Mouse (Mus musculus) lung, postnatal 0 days (tissue): ENCODE measurements around the gene Sptlc2. TPM values are rescaled to one million over a fixed set of nuclear protein-coding genes. Genes with fewer than 3 reads are reported as not detected.

Experiments
- ATAC-seq: fragments of 200-750 bp; cut with Nextera tagmentation; 2 replicates; pipeline ENCODE4 v1.8.0; 2017; ENCODE audit warnings: moderate library complexity
- DNase-seq: peaks from one replicate; pipeline ENCODE4 v3.0.0-alpha.2; 2016; ENCODE audit warnings: low spot score
- H3K27ac ChIP-seq: fragments of 300-500 bp; sonication (generic); 2 replicates; pipeline ENCODE4 v1.5.1; 2014; ENCODE audit warnings: antibody characterized with exemption, mild to moderate bottlenecking, low read length, mixed read lengths
- H3K27me3 ChIP-seq: fragments of 300-500 bp; sonication (generic); replicated peaks from 2 replicates; pipeline ENCODE4 v1.6.1; 2014; ENCODE audit warnings: low read length, mixed read lengths; ENCODE audit not compliant: insufficient read depth
- H3K36me3 ChIP-seq: fragments of 300-500 bp; sonication (generic); 2 replicates; pipeline ENCODE4 v1.6.1; 2014; ENCODE audit warnings: low read length, mixed read lengths; ENCODE audit not compliant: insufficient read depth
- H3K4me1 ChIP-seq: fragments of 300-500 bp; sonication (generic); 2 replicates; pipeline ENCODE4 v1.6.1; 2014; ENCODE audit warnings: antibody characterized with exemption, low read depth, low read length, mixed read lengths; ENCODE audit not compliant: insufficient read depth
- H3K4me2 ChIP-seq: fragments of 300-500 bp; sonication (generic); replicated peaks from 2 replicates; pipeline ENCODE4 v1.6.1; 2014; ENCODE audit warnings: low read depth, mild to moderate bottlenecking, low read length, moderate library complexity, mixed read lengths
- H3K4me3 ChIP-seq: fragments of 300-500 bp; sonication (generic); 2 replicates; pipeline ENCODE4 v1.5.1; 2014; ENCODE audit warnings: low read depth, low read length
- H3K9ac ChIP-seq: fragments of 300-500 bp; sonication (generic); replicated peaks from 2 replicates; pipeline ENCODE4 v1.6.1; 2014; ENCODE audit warnings: low read depth, mild to moderate bottlenecking
- H3K9me3 ChIP-seq: fragments of 300-500 bp; sonication (generic); 2 replicates; pipeline ENCODE4 v1.6.1; 2016; ENCODE audit warnings: low read length, mixed read lengths
- CTCF ChIP-seq: IDR thresholded peaks from 2 replicates; pipeline ENCODE4 v1.5.1; 2016; ENCODE audit warnings: antibody characterized with exemption, mild to moderate bottlenecking
- EP300 ChIP-seq: IDR thresholded peaks from 2 replicates; pipeline ENCODE4 v1.6.1; 2016; ENCODE audit warnings: antibody characterized with exemption, mild to moderate bottlenecking, control low read depth
- WGBS: fragments of 180-500 bp; shearing (Covaris S2); extraction: QIAGEN DNeasy Blood & Tissue Kit; methylation state at CpG from one replicate; pipeline ENCODE4 v1.1.7; 2014; 5-methylcytosine and 5-hydroxymethylcytosine counted together
- polyA plus RNA-seq: library from polyadenylated mRNA; unstranded; fragments of >200 nt; fragmentation: Nextera tagmentation; extraction: Ambion mirVana; gene quantifications from 2 replicates; pipeline ENCODE4 v1.2.1, GENCODE M21; 2015

Sptlc2 gene
- polyA plus RNA-seq, 1 experiment from 2014 or later, result 194 TPM

- H3K9me3 ChIP-seq, result no peaks in the 10 kb centered on the region
- no peaks in the 10 kb centered on the region for H3K36me3 ChIP-seq
- H3K27me3 ChIP-seq, result no peaks in the 10 kb centered on the region
- peaks cover 14% of the 10 kb centered on the region; the same call in 1 of the 2 replicates for H3K4me1 ChIP-seq
- DNase-seq (peak; percentile 53), ATAC-seq (no peak)
- no peak overlapping the region for H3K9ac ChIP-seq
- WGBS, result 23% methylated on average over 7 of the region's 7 CpGs
- H3K4me2 ChIP-seq, result no peak overlapping the region
- no peak overlapping the region for H3K4me3 ChIP-seq
- no peak overlapping the region for H3K27ac ChIP-seq
- TF ChIP-seq EP300, result no peak
- TF ChIP-seq CTCF, result no peak
Measured at GRCm38 (mm10) chr12:87410999-87411398, 22.8 kb upstream of the Sptlc2 start.

GRCm38 (mm10) chr12:87409123-87409522 is 21.0 kb upstream of the Sptlc2 start:
- DNase-seq (peak; percentile 49), ATAC-seq (peak; percentile 36; the same call in 1 of the 2 replicates)
- TF ChIP-seq CTCF, result no peak
- TF ChIP-seq EP300, result no peak; the same call in 1 of the 2 replicates
- H3K36me3 ChIP-seq, result no peaks in the 10 kb centered on the region
- H3K27ac ChIP-seq, result peak overlapping the region; percentile 55; the same call in 1 of the 2 replicates
- H3K9me3 ChIP-seq, result no peaks in the 10 kb centered on the region
- WGBS, result 65% methylated on average over 4 of the region's 4 CpGs
- H3K9ac ChIP-seq, result no peak overlapping the region
- H3K4me3 ChIP-seq, result no peak overlapping the region
- peaks cover 14% of the 10 kb centered on the region; the same call in 1 of the 2 replicates for H3K4me1 ChIP-seq
- no peak overlapping the region for H3K4me2 ChIP-seq
- no peaks in the 10 kb centered on the region for H3K27me3 ChIP-seq

- DNase-seq (peak; percentile 94), ATAC-seq (peak; percentile 84)
- Histone ChIP-seq H3K9me3 (no peaks in the 10 kb centered on the region), H3K36me3 (no peaks in the 10 kb centered on the region), H3K27ac (peak overlapping the region; percentile 90), H3K4me3 (0 out of 2 replicates have a peak overlapping the region, but pooled peaks have one; percentile 2), H3K4me2 (peak overlapping the region; percentile 17), H3K9ac (0 out of 2 replicates have a peak overlapping the region, but pooled peaks have one; percentile 20), H3K4me1 (peaks cover 14% of the 10 kb centered on the region; the same call in 1 of the 2 replicates), H3K27me3 (no peaks in the 10 kb centered on the region)
- 16% methylated on average over 20 of the region's 21 CpGs for WGBS
- TF ChIP-seq CTCF (peak; percentile 23), EP300 (peak; percentile 88)
Measured at GRCm38 (mm10) chr12:87407869-87408605, 19.9 kb upstream of the Sptlc2 start.

GRCm38 (mm10) chr12:87405721-87406120 is 17.6 kb upstream of the Sptlc2 start:
- TF ChIP-seq EP300 (peak; percentile 47), CTCF (no peak)
- no peak overlapping the region for H3K9ac ChIP-seq
- ATAC-seq (peak; percentile 70), DNase-seq (peak; percentile 81)
- no peaks in the 10 kb centered on the region for H3K9me3 ChIP-seq
- no peaks in the 10 kb centered on the region for H3K36me3 ChIP-seq
- WGBS, result 45% methylated on average over 3 of the region's 3 CpGs
- no peaks in the 10 kb centered on the region for H3K27me3 ChIP-seq
- H3K4me2 ChIP-seq, result no peak overlapping the region
- H3K4me3 ChIP-seq, result no peak overlapping the region
- H3K27ac ChIP-seq, result peak overlapping the region; percentile 72
- peaks cover 14% of the 10 kb centered on the region; the same call in 1 of the 2 replicates for H3K4me1 ChIP-seq

- Histone ChIP-seq H3K9ac (no peak overlapping the region), H3K4me3 (no peak overlapping the region), H3K27me3 (no peaks in the 10 kb centered on the region), H3K4me2 (no peak overlapping the region), H3K9me3 (no peaks in the 10 kb centered on the region), H3K4me1 (peaks cover 14% of the 10 kb centered on the region; the same call in 1 of the 2 replicates), H3K27ac (peak overlapping the region; percentile 72), H3K36me3 (no peaks in the 10 kb centered on the region)
- 62% methylated on average over 4 of the region's 4 CpGs for WGBS
- no peak for TF ChIP-seq EP300
- DNase-seq (peak; percentile 70), ATAC-seq (no peak)
Measured at GRCm38 (mm10) chr12:87405165-87405564, 17.0 kb upstream of the Sptlc2 start.

GRCm38 (mm10) chr12:87401883-87402282 is 13.7 kb upstream of the Sptlc2 start:
- Histone ChIP-seq H3K9me3 (no peaks in the 10 kb centered on the region), H3K27ac (no peak overlapping the region; the same call in 1 of the 2 replicates), H3K27me3 (no peaks in the 10 kb centered on the region), H3K4me1 (no peaks in the 10 kb centered on the region), H3K36me3 (no peaks in the 10 kb centered on the region), H3K4me3 (no peak overlapping the region), H3K4me2 (no peak overlapping the region), H3K9ac (no peak overlapping the region)
- TF ChIP-seq CTCF, result no peak
- TF ChIP-seq EP300, result no peak
- DNase-seq (no peak), ATAC-seq (no peak; the same call in 1 of the 2 replicates)
- 38% methylated on average over 6 of the region's 6 CpGs for WGBS
